Mouse (Mus musculus): ENCODE measurements at regions not wholly inside any gene's neighbourhood (a gene's known extent, or its start where the extent isn't known, plus 50 kb on each side); places are given as distances from the start of the nearest gene placed in this dataset.

DNA sequence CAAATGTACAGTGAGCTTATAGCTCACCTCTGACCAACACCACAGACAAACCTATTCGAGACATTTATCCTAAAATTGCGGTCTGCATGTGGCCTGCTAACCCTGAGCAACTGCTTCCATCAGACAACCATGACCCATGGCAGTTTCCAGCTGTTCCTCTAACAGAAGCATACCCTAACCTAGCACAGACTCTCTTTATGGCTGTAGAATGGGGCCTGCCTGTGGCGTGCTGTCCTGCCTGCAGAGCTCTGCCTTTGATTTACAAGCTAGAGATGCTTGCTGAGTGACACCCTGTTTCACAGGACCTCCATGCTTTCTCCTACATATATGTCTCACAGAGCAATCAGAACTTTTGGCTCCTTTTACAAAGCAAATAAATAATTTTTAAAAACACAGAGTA lies 208.2 kb upstream of the Negr1 start:
- no peak for ATAC-seq (ENCODE audit: insufficient number of reproducible peaks, low FRiP score)
- Histone ChIP-seq H3K27ac (ENCODE audit: poor library complexity, severe bottlenecking) (no peak overlapping the region), H3K27me3 (replicated peaks) (no peaks in the 10 kb centered on the region), H3K4me3 (no peak overlapping the region), H3K4me1 (replicated peaks) (no peaks in the 10 kb centered on the region), H3K36me3 (no peaks in the 10 kb centered on the region), H3K9ac (no peak overlapping the region), H3K9me3 (replicated peaks) (no peaks in the 10 kb centered on the region), H3K4me2 (no peak overlapping the region)
- 85% methylated on average over 3 of the region's 3 CpGs for WGBS

DNA sequence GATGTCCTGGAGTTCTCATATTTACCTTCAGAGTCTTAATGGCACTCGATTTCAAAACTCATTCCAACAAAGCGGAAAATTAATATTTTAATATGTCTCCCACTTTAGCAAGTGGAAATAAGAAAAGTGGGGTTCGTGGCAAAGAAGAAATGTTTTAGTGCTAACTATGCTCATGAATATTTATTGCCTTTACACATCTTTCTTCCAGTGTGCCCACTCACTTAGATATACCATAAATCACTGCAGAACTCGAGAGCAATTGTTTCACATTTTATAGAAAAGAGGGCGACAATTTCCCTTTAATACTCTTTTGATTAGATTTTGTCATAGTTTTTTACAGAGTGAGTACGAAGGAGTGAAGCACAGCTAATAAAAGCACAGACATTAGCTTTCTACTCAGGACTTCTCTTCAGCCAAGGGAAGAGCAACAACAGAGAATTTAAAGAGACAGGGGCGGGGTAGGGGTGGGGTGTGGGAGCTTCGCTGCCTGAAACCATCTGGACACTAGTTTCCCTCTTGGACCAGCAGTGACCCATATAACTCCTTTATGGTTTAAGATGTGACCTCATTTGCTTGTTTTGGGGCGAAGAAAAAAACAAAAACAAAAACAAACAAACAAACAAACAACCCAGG lies 207.6 kb upstream of the Negr1 start:
- no peaks in the 10 kb centered on the region for H3K36me3 ChIP-seq
- no peak for ATAC-seq (ENCODE audit: insufficient number of reproducible peaks, low FRiP score)
- no peaks in the 10 kb centered on the region for H3K9me3 ChIP-seq (replicated peaks)
- no peaks in the 10 kb centered on the region for H3K27me3 ChIP-seq (replicated peaks)
- no peak overlapping the region for H3K4me3 ChIP-seq
- 76% methylated on average over 9 of the region's 9 CpGs for WGBS
- no peak overlapping the region for H3K27ac ChIP-seq (ENCODE audit: poor library complexity, severe bottlenecking)
- no peaks in the 10 kb centered on the region for H3K4me1 ChIP-seq (replicated peaks)
- no peak overlapping the region for H3K9ac ChIP-seq
- no peak overlapping the region for H3K4me2 ChIP-seq

DNA sequence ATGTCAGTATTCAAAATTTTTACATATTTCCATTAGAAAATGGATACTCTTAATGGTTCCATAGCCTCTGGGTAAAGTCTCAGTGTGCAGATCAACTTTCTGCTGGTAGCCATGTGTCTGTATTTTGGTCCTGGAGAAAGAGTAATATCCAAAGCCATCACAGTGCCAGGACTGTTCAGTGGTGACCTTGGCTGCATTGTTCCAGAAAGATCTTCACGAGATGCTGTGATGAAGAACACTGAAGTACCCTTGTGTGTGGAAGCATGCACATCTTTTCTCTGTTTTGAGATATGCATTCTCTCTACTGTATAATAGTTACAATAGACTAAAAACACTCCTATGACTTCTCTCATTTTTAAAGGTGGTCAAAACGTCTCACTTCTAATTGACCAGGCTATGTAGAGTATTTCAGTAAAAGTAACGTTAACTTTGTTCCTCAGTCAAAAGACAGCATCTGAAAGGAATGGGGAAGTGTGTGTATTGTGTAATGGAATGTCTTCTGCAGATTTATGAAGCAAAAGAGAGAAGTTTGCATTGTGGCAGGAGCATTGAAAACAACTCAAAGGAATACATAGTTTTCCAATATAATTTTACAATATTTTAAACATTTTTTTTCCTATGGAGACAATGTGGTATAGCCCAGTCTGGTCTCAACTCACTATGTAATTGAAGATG lies 192.8 kb upstream of the Negr1 start:
- H3K27ac ChIP-seq (ENCODE audit: poor library complexity, severe bottlenecking): no peak overlapping the region
- ATAC-seq (ENCODE audit: insufficient number of reproducible peaks, low FRiP score): no peak
- no peak overlapping the region for H3K9ac ChIP-seq
- no peaks in the 10 kb centered on the region for H3K27me3 ChIP-seq (replicated peaks)
- no peaks in the 10 kb centered on the region for H3K9me3 ChIP-seq (replicated peaks)
- WGBS: 69% methylated on average over 3 of the region's 3 CpGs
- H3K4me2 ChIP-seq: no peak overlapping the region
- H3K4me3 ChIP-seq: no peak overlapping the region
- H3K4me1 ChIP-seq (replicated peaks): no peaks in the 10 kb centered on the region
- H3K36me3 ChIP-seq: no peaks in the 10 kb centered on the region

DNA sequence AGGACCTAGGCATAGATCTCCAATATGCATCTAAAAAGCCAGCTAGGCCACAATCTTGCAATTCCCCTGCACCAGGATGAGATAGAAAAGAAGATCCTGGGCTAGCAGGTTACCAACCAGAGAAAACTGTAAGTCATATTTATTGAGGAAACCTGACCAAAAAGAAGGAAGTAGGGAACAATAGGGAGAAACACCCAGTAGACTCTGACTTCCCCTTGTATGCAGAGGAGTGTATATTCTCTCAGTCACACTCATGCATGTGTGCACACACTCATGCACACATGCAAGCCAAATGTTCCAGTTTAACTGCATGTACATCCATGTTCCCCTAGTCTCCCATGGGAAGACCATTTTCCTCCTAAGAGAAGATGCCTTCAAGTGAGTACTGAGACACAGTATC lies 184.9 kb upstream of the Negr1 start:
- Histone ChIP-seq H3K9me3 (replicated peaks) (no peaks in the 10 kb centered on the region), H3K27ac (ENCODE audit: poor library complexity, severe bottlenecking) (no peak overlapping the region), H3K4me3 (no peak overlapping the region), H3K9ac (no peak overlapping the region), H3K36me3 (no peaks in the 10 kb centered on the region), H3K4me2 (no peak overlapping the region), H3K27me3 (replicated peaks) (no peaks in the 10 kb centered on the region), H3K4me1 (replicated peaks) (no peaks in the 10 kb centered on the region)
- no peak for ATAC-seq (ENCODE audit: insufficient number of reproducible peaks, low FRiP score)

DNA sequence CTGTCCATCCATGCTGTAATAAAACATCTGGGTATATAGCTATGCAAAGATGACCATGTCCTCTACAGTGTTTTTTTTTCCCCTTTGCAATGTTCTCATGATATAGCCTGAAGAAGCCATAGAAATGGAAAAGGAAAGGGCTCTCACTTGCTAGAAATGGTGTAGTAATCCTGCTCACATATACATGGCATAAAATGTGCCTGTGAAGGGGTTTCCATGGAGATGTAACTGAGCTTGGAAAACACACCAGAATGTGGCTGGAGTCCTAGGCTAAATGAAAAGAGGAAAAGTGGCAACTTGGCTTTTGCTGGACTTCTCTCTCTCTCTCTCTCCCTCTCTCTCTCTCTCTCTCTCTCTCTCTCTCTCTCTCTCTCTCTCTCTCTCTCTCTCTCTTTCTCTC lies 178.7 kb upstream of the Negr1 start:
- no peaks in the 10 kb centered on the region for H3K36me3 ChIP-seq
- H3K9me3 ChIP-seq (replicated peaks): no peaks in the 10 kb centered on the region
- H3K4me2 ChIP-seq: no peak overlapping the region
- H3K4me3 ChIP-seq: no peak overlapping the region
- no peak overlapping the region for H3K9ac ChIP-seq
- H3K4me1 ChIP-seq (replicated peaks): no peaks in the 10 kb centered on the region
- ATAC-seq (ENCODE audit: insufficient number of reproducible peaks, low FRiP score): no peak
- no peaks in the 10 kb centered on the region for H3K27me3 ChIP-seq (replicated peaks)
- H3K27ac ChIP-seq (ENCODE audit: poor library complexity, severe bottlenecking): no peak overlapping the region

DNA sequence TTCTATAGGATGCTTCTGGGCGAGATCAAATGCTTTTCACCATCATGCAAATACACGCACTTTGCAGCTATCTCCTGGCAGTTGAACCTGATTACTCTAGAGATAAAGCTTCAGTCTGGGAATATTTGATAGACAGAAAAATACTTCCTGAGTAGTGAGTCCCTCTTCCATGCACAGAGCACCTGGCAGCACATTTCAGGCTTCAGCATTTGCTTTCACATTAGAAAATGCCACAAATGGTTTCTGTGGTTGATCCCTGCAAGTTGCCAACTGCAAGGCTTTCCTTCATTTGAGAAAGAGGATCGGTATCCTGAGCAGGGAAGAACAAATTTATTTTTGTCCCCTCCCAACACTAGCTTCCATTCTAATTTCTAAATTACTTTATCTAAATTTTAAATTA lies 155.5 kb upstream of the Negr1 start:
- no peaks in the 10 kb centered on the region for H3K36me3 ChIP-seq
- no peaks in the 10 kb centered on the region for H3K27me3 ChIP-seq (replicated peaks)
- ATAC-seq (ENCODE audit: insufficient number of reproducible peaks, low FRiP score): no peak
- no peak overlapping the region for H3K9ac ChIP-seq
- H3K9me3 ChIP-seq (replicated peaks): no peaks in the 10 kb centered on the region
- no peak overlapping the region for H3K4me2 ChIP-seq
- no peaks in the 10 kb centered on the region for H3K4me1 ChIP-seq (replicated peaks)
- no peak overlapping the region for H3K4me3 ChIP-seq
- no peak overlapping the region for H3K27ac ChIP-seq (ENCODE audit: poor library complexity, severe bottlenecking)
- WGBS: 75% methylated on average over 3 of the region's 3 CpGs

DNA sequence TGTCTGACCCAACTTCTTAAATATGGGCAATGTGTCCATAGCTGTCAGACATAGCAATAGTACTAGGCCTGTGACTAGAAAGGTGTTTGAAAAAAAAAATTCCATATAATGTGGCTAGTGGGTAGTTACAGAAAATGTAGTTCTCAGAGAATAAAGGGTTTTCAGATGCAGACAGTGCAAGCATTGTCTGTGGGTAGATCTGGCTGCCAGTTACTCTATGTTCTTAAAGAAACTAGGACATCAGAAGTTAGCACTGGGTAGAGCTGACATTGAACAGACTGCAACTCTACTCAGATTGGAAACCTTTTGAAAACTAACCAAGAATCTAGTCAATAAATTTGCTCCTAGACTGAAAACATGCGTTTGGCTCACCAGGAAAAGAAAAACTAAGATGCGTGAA lies 154.5 kb upstream of the Negr1 start:
- WGBS: 75% methylated on average over 2 of the region's 2 CpGs
- ATAC-seq (ENCODE audit: insufficient number of reproducible peaks, low FRiP score): no peak
- no peaks in the 10 kb centered on the region for H3K36me3 ChIP-seq
- no peaks in the 10 kb centered on the region for H3K4me1 ChIP-seq (replicated peaks)
- no peak overlapping the region for H3K9ac ChIP-seq
- H3K27ac ChIP-seq (ENCODE audit: poor library complexity, severe bottlenecking): no peak overlapping the region
- H3K4me2 ChIP-seq: no peak overlapping the region
- H3K9me3 ChIP-seq (replicated peaks): no peaks in the 10 kb centered on the region
- no peak overlapping the region for H3K4me3 ChIP-seq
- H3K27me3 ChIP-seq (replicated peaks): no peaks in the 10 kb centered on the region

DNA sequence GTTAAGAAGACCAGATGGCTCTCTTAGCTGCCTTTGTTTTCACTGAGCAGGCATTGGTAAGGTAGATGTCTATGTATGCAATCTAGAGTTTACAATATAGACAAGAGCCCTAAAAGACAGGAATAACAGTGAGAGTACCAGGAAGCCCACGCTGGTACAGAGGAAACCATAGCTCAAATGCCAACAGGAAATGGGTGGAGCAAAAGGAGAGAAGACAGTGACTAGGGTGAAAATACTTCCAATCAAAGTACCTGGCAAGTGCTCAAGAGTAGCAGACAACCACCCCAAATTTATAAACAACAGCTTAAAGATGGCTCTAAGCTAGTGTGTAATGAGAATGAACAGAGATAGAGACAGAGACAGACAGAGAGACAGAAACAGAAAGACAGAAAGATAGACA lies 151.5 kb upstream of the Negr1 start:
- H3K4me2 ChIP-seq: no peak overlapping the region
- H3K9me3 ChIP-seq (replicated peaks): no peaks in the 10 kb centered on the region
- no peak overlapping the region for H3K4me3 ChIP-seq
- no peaks in the 10 kb centered on the region for H3K4me1 ChIP-seq (replicated peaks)
- H3K27ac ChIP-seq (ENCODE audit: poor library complexity, severe bottlenecking): no peak overlapping the region
- WGBS: 44% methylated on average over 1 of the region's 1 CpGs
- H3K36me3 ChIP-seq: no peaks in the 10 kb centered on the region
- no peak overlapping the region for H3K9ac ChIP-seq
- ATAC-seq (ENCODE audit: insufficient number of reproducible peaks, low FRiP score): no peak
- no peaks in the 10 kb centered on the region for H3K27me3 ChIP-seq (replicated peaks)

DNA sequence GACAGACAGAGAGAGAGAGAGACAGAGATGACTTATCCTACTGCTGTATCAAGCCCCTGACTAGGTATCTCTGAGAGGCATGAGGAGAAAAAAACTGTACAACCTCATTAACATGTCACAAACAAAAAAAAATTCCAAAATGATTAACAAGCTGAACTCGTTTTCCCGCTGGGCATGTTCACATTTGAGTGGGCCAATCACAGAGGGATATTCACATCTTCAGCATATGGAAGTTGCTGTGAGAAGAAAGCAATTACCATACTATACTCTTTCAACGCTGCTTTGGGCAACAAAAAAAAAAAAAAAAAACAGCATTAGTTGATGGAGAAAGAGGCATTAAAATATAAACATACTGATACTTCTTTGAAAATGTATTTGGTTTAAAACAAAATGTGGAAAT lies 148.8 kb upstream of the Negr1 start:
- no peak for ATAC-seq (ENCODE audit: insufficient number of reproducible peaks, low FRiP score)
- Histone ChIP-seq H3K9ac (no peak overlapping the region), H3K9me3 (replicated peaks) (no peaks in the 10 kb centered on the region), H3K27ac (ENCODE audit: poor library complexity, severe bottlenecking) (no peak overlapping the region), H3K36me3 (no peaks in the 10 kb centered on the region), H3K4me2 (no peak overlapping the region), H3K27me3 (replicated peaks) (no peaks in the 10 kb centered on the region), H3K4me3 (no peak overlapping the region), H3K4me1 (replicated peaks) (no peaks in the 10 kb centered on the region)
- 71% methylated on average over 3 of the region's 3 CpGs for WGBS

DNA sequence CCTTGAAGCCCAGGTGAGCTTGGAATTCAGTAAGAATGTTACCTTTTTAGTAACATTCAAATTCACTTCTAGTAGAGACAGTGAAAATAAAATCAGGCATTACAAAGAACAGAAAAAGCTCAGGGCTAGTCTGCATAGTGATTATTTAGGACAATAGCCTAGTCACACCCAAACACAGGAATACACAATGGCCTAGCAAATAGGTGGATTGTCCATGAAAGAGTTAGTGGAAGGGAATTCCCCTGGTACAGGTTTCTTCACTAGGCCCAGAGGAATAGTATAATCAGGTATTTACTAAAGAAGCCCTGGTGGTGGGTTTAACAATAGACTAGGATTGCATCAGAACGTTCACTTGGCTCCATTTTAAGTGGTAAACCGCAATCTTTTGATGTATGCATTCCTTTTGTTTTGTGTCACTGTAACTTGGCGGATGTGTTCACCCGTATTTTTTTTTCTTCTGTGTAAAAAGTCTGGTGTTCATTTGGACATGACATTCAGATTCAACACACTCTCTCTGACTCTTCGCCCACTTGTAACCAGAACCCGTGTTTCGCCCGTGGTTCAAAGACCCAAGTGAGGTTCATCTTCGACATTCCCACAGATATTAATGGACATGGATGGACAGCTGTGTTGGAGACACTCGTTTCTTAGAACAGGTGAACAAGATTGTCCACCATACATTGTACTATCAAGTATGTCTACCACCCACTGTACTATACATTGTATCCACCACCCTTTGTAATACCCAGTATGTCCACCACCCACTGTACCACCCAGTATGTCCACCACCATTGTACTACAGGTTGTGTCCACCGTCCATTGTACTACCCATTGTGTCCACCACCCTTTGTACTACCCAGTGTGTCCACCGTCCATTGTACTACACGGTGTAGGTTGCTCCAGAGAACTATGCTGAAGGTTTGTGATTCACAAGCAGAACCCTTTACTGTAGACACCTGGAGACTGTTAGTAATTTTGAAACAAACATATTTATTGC lies 146.9 kb upstream of the Negr1 start:
- ATAC-seq (ENCODE audit: insufficient number of reproducible peaks, low FRiP score): no peak
- Histone ChIP-seq H3K27ac (ENCODE audit: poor library complexity, severe bottlenecking) (no peak overlapping the region), H3K27me3 (replicated peaks) (no peaks in the 10 kb centered on the region), H3K4me2 (no peak overlapping the region), H3K4me3 (no peak overlapping the region), H3K36me3 (no peaks in the 10 kb centered on the region), H3K9ac (no peak overlapping the region), H3K4me1 (replicated peaks) (no peaks in the 10 kb centered on the region), H3K9me3 (replicated peaks) (no peaks in the 10 kb centered on the region)
- 82% methylated on average over 13 of the region's 13 CpGs for WGBS

DNA sequence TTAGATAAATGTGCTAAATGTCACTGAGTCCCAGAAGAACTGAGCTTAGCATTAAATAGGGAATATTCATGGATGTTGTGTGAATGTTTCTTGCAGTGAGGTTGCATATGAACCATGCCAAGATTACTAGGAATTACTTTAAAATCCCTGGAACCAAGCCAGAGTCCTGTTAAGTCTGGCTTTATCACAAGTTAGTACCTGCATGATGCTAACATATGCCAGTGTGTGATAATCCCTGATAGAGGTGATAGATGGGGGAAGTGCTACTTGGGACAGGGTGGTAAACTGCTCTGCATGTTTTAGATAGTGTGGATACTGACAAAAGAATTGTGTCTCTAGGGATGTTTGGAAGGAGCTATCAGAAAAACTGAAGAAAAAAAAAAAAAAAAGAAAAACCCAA lies 143.5 kb upstream of the Negr1 start:
- no peak for ATAC-seq (ENCODE audit: insufficient number of reproducible peaks, low FRiP score)
- Histone ChIP-seq H3K9ac (no peak overlapping the region), H3K4me2 (no peak overlapping the region), H3K27me3 (replicated peaks) (no peaks in the 10 kb centered on the region), H3K4me1 (replicated peaks) (no peaks in the 10 kb centered on the region), H3K4me3 (no peak overlapping the region), H3K36me3 (no peaks in the 10 kb centered on the region), H3K27ac (ENCODE audit: poor library complexity, severe bottlenecking) (no peak overlapping the region), H3K9me3 (replicated peaks) (no peaks in the 10 kb centered on the region)

Measured in heart, embryonic 12.5 days (tissue).